Mouse (Mus musculus): ENCODE measurements at regions not wholly inside any gene's neighbourhood (a gene's known extent, or its start where the extent isn't known, plus 50 kb on each side); places are given as distances from the start of the nearest gene placed in this dataset.

GRCm38 (mm10) chr12:69453544-69453943 lies 81.3 kb upstream of the Gm9887 start:
- DNase-seq (ENCODE audit: low spot score in 2 of 2) = no peak

DNA sequence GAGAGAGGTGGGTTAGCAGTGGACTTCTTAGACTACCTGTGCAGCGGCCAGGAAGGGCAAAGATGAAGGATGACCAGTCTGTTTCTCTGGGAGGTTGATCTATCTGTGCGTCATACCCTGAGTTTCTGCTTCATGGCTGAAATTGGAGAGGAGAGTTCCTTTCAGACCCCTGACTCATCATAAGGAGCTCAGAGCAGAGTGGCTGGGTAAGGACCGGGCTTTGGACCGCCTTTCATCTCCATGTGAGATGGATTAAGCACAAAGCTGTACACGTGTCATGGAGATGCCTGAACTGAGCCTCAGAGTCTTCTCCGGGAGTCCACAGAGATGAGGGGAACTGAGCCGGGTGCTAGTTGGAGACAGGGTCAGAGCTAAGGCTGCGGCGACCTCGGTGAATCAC lies 80.7 kb upstream of the Gm9887 start:
- DNase-seq (ENCODE audit: low spot score in 2 of 2) = no peak

DNA sequence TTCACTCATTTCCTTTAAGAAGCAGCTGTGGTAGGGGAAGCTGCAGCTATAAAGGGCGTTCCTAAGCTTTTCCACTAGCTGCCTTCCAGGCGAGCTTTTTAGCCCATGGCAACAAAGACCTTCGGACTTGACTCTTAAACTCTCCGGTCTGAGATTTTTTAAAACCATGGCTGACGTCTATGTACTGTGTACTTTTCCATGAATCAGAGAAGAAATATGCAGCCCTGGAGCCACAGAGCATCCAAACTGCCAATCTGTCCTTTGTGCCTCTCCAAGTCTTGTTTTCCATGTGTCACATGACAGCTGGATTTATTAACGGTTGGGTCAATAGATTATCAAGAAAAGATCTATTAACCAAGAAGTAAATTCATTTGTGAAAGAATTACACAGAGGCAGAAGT lies 78.9 kb upstream of the Gm9887 start:
- no peak for DNase-seq (ENCODE audit: low spot score in 2 of 2)

DNA sequence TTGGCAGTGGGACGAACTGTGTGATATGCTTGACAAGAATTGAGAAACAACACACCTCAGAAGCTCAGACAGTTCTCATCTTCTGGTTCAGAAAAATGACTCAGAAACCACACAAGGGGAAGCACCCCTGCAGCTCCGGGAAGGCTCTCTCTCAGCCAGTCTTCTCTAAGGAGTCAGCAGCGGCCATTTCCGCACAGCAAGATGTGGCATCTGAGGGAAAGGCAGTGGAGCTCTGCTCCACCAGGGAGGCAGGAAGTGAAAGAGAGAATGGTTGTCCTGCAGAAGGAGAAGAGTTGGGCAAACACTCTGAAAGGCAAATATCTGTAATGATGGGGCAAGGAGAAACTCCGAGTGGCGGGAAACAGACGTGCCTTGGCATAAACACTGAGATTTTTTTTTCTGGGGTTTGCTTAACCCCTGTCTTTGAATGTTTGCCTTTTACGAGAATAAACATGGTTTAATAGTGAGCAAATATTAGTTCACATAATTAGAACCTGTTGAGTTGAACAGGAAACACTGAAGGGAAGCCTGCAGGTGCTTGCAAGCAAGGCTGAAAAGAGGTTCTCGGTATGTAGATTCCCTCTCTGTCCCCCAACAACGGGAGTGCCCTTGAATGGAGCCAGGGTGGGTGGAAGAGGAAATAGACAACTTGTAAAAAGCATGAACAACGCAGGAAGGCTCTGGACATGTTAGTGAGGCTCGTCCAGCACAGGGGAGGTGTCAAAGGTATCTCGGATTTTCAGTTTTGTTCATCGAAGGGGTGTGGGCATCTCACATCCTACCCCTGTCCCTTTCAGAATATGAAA lies 75.9 kb upstream of the Gm9887 start:
- DNase-seq (ENCODE audit: low spot score in 2 of 2) = peak; percentile 24 to 70

DNA sequence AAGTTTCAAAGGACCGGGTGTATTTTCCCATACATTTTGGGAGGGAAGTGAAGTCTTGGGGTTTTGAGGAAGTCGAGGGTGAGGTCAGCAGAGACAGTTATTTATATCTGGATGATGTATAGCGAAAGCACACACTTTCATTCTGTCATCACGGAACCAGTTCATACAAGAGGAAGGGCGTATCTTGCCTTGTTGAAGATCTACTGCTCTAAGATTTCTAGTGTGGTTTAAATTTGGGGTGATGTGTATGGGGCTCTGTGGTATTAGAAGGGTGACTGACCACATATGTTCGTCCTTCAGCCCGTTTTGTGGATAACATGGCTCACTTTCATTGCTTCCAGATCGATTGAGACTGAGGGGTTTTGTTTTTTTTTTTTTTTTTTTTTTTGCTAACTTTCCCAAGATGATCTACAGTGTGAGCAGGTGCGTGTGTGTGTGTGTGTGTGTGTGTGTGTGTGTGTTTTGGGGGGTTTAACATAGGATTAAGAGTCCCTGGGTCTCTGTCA lies 75.1 kb upstream of the Gm9887 start:
- no peak for DNase-seq (ENCODE audit: low spot score in 2 of 2)

- DNase-seq (ENCODE audit: low spot score in 2 of 2) = peak in 1 of 2 experiments; percentile 69
These were observed 74.4 kb upstream of the Gm9887 start for GRCm38 (mm10) chr12:69446468-69447321.

GRCm38 (mm10) chr12:69446085-69446467 lies 73.8 kb upstream of the Gm9887 start:
- no peak for DNase-seq (ENCODE audit: low spot score in 2 of 2)

- DNase-seq (ENCODE audit: low spot score in 2 of 2) = no peak
These were observed 70.1 kb upstream of the Gm9887 start for GRCm38 (mm10) chr12:69442321-69442720.

- DNase-seq (ENCODE audit: low spot score in 2 of 2) = no peak
These were observed 69.5 kb upstream of the Gm9887 start for GRCm38 (mm10) chr12:69441764-69442163.

DNA sequence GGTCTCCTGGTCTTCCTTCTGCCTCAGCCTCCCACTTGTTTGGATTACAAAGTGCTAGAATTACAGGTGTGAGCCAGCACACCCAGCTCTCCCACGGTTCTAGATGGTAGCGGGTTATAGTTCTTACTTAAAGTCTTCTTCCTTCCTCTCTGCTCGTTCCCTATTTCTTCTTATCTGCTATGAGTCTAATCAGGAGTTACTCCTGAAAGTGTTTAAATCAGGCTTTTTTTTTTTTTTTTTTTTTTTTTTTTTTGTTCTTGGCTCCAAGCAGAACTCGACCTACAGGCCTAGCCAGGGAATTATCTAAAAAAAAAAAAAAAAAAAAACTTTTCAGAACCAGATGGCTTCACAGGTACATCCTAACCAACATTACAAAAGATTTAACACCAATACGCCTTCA lies 66.0 kb upstream of the Gm9887 start:
- no peak for DNase-seq (ENCODE audit: low spot score in 2 of 2)

- DNase-seq (ENCODE audit: low spot score in 2 of 2) = no peak
These were observed 64.7 kb upstream of the Gm9887 start for GRCm38 (mm10) chr12:69436839-69437501.

- DNase-seq (ENCODE audit: low spot score in 2 of 2) = no peak
These were observed 62.1 kb upstream of the Gm9887 start for GRCm38 (mm10) chr12:69434315-69434714.

DNA sequence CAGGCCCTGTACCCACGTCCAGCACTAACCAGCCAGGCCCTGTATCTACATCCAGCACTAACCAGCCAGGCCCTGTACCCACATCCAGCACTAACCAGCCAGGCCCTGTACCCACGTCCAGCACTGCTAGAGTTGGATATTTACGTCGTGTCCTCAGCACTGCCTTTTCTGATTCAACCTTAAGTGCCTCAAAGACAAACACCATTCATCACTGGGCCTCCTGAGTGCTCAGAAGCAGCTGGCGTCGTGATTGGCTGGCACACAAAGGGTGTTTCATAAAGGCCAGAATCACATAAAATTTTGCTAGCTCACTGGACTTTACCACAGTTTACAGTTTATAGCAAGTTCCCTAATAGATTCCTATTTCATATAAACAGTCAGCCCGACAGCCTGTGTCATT lies 59.8 kb upstream of the Gm9887 start:
- no peak for DNase-seq (ENCODE audit: low spot score in 2 of 2)

DNA sequence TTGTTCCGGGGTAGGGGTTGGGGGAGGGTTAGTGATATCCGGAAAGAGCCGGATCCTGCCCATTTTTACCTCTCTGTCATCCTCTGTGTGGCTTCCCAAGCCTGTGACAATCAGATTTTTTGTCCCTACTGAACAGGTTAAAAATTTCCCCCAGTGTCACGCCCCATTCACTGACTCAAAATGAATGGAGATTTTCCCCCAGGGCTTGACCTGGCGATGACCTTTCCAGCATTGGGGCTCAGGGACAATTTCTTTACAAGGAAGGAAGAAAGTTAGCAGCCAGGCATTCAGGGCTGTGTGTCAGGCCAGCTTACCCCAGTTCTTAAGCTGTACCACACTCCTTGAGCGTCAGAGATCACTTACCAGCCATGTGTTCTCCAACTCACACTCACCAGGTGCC lies 55.9 kb upstream of the Gm9887 start:
- no peak for DNase-seq (ENCODE audit: low spot score in 2 of 2)

DNA sequence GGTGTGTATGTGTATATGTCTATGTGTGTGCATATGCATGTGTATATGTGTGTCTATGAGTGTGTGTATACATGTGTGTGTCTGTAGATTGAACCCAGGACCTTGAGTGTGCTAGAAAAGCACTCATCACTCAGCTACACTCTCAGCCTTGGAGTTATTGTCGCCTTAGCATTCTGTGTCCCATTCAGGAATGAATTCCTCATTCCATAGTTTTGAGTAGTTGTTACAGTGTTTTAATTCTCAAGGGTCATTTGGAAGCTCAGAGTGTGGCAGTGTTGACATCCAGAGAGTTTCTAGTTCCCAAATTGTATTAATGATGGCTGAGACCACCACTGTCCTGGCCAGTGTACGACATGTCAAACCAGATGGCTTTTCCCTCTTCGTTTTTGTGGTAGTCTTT lies 53.4 kb upstream of the Gm9887 start:
- DNase-seq (ENCODE audit: low spot score in 2 of 2) = no peak

DNA sequence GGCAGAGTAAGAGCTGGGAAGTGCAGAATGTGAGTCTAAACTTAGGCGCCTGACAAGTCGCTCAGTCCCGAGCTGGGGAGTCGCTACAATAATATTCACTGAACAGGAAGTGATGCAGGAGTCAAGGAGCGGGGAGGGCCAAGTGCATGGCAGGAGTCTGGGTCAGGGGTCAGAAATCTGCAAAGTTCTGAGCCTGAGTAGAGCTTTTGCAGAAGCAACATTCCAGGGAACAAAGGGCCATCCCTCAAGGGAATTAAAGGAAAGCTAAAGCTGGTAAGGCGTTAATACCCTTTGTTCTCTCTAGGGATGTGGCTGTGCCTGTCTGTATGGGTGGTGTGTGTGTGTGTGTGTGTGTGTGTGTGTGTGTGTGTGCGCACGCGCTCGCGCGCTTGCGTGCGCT lies 52.7 kb upstream of the Gm9887 start:
- DNase-seq (ENCODE audit: low spot score in 2 of 2) = no peak

All from spleen, postnatal 10 days (tissue).